Mouse (Mus musculus) left cerebral cortex, adult 9 months (tissue): Measurements from ENCODE around the gene Golga1.
"Not testable (repeated sequence)": the region's sequence is repeated elsewhere in the genome, so short reads cannot be mapped to it uniquely, and the experiment has no call there.

Experiments used
- DNase-seq, 2 experiments: peaks; one replicate each; pipeline ENCODE4 v3.0.0; 2022; ENCODE audit warnings: low spot score in 2 of 2

Gene Golga1

GRCm38 (mm10) chr2:39065400-39065987 is at the start of gene Golga1:
Gene Golga1 (minus strand): TSS chr2:39065541.
- peak; percentile 62 to 85 for DNase-seq

GRCm38 (mm10) chr2:39114093-39114492 is 48.8 kb upstream of the Golga1 start:
- no peak for DNase-seq

GRCm38 (mm10) chr2:39110514-39110913 is 45.2 kb upstream of the Golga1 start:
- no peak for DNase-seq

- not testable (repeated sequence) for DNase-seq
Observed at GRCm38 (mm10) chr2:39109712-39110111, 44.4 kb upstream of the Golga1 start.

GRCm38 (mm10) chr2:39099951-39100350 is 34.6 kb upstream of the Golga1 start:
- not testable (repeated sequence) for DNase-seq

- no peak for DNase-seq
Observed at GRCm38 (mm10) chr2:39097993-39098392, 32.7 kb upstream of the Golga1 start.

- DNase-seq, result no peak
Observed at GRCm38 (mm10) chr2:39091966-39092365, 26.6 kb upstream of the Golga1 start.

GRCm38 (mm10) chr2:39082706-39083105 is 17.4 kb upstream of the Golga1 start:
- no peak for DNase-seq

- DNase-seq, result no peak
Observed at GRCm38 (mm10) chr2:39070666-39071065, 5.3 kb upstream of the Golga1 start.

- no peak for DNase-seq
Observed at GRCm38 (mm10) chr2:39069096-39069495, 3.8 kb upstream of the Golga1 start.

GRCm38 (mm10) chr2:39064687-39065399 is 498 bp downstream of the Golga1 start:
- peak in 1 of 2 experiments; percentile 8 for DNase-seq

- DNase-seq, result no peak
Observed at GRCm38 (mm10) chr2:39048515-39048914, 16.8 kb downstream of the Golga1 start.

- DNase-seq, result no peak
Observed at GRCm38 (mm10) chr2:39040215-39040614, 25.1 kb downstream of the Golga1 start.

GRCm38 (mm10) chr2:39031611-39032010 is 33.7 kb downstream of the Golga1 start:
- no peak for DNase-seq

GRCm38 (mm10) chr2:39020004-39020403 is 45.3 kb downstream of the Golga1 start:
- DNase-seq, result no peak

GRCm38 (mm10) chr2:39016581-39016980 is 48.8 kb downstream of the Golga1 start:
- no peak for DNase-seq

GRCm38 (mm10) chr2:39012768-39013279 is 52.5 kb downstream of the Golga1 start:
- no peak for DNase-seq

- no peak for DNase-seq
Observed at GRCm38 (mm10) chr2:39011971-39012370, 53.4 kb downstream of the Golga1 start.

- no peak for DNase-seq
Observed at GRCm38 (mm10) chr2:39011264-39011663, 54.1 kb downstream of the Golga1 start.

GRCm38 (mm10) chr2:39010144-39010543 is 55.2 kb downstream of the Golga1 start:
- not testable (repeated sequence) for DNase-seq

- peak in 1 of 2 experiments; percentile 54 for DNase-seq
Observed at GRCm38 (mm10) chr2:39008954-39009365, 56.4 kb downstream of the Golga1 start.

GRCm38 (mm10) chr2:39008350-39008851 is 56.9 kb downstream of the Golga1 start:
- DNase-seq, result peak in 1 of 2 experiments; percentile 36

GRCm38 (mm10) chr2:39007865-39008264 is 57.5 kb downstream of the Golga1 start:
- DNase-seq, result peak; percentile 80 to 93
